Mouse (Mus musculus): ENCODE data around the gene Idh3b. TPM values are rescaled to one million over a fixed set of nuclear protein-coding genes. Genes with fewer than 3 reads are reported as not detected.

Gene Idh3b
- total RNA-seq (2022): 100 to 1,000 TPM; 294 to 326 (median 314) TPM

GRCm38 (mm10) chr2:130283854-130284654, at the start of gene Idh3b:
TSS of gene Idh3b (minus strand) at chr2:130284547.
- DNase-seq (ENCODE audit: low spot score in 2 of 2): peak; percentile 85 to 88

- no peak for DNase-seq (ENCODE audit: low spot score in 2 of 2)
Observed at GRCm38 (mm10) chr2:130329502-130329901, 45.2 kb upstream of the Idh3b start.

- DNase-seq (ENCODE audit: low spot score in 2 of 2): no peak
Observed at GRCm38 (mm10) chr2:130327057-130327456, 42.7 kb upstream of the Idh3b start.

- no peak for DNase-seq (ENCODE audit: low spot score in 2 of 2)
Observed at GRCm38 (mm10) chr2:130303014-130303413, 18.7 kb upstream of the Idh3b start.

GRCm38 (mm10) chr2:130297580-130297979, 13.2 kb upstream of the Idh3b start:
- no peak for DNase-seq (ENCODE audit: low spot score in 2 of 2)

- no peak for DNase-seq (ENCODE audit: low spot score in 2 of 2)
Observed at GRCm38 (mm10) chr2:130296134-130296745, 11.9 kb upstream of the Idh3b start.

GRCm38 (mm10) chr2:130295331-130296133, 11.2 kb upstream of the Idh3b start:
- peak in 1 of 2 experiments; percentile 29 for DNase-seq (ENCODE audit: low spot score in 2 of 2)

GRCm38 (mm10) chr2:130294936-130295277, 10.6 kb upstream of the Idh3b start, which contains the start of gene Ebf4:
TSS of gene Ebf4 (plus strand) at chr2:130295169.
- no peak for DNase-seq (ENCODE audit: low spot score in 2 of 2)

GRCm38 (mm10) chr2:130294218-130294935, 10.0 kb upstream of the Idh3b start:
- DNase-seq (ENCODE audit: low spot score in 2 of 2): peak in 1 of 2 experiments; percentile 21

- no peak for DNase-seq (ENCODE audit: low spot score in 2 of 2)
Observed at GRCm38 (mm10) chr2:130293486-130293885, 9.1 kb upstream of the Idh3b start.

- DNase-seq (ENCODE audit: low spot score in 2 of 2): no peak
Observed at GRCm38 (mm10) chr2:130293009-130293408, 8.7 kb upstream of the Idh3b start.

- peak; percentile 77 to 80 for DNase-seq (ENCODE audit: low spot score in 2 of 2)
Observed at GRCm38 (mm10) chr2:130291434-130291833, 7.1 kb upstream of the Idh3b start.

- DNase-seq (ENCODE audit: low spot score in 2 of 2): no peak
Observed at GRCm38 (mm10) chr2:130289086-130289485, 4.7 kb upstream of the Idh3b start.

GRCm38 (mm10) chr2:130280818-130281217, 3.5 kb downstream of the Idh3b start:
- DNase-seq (ENCODE audit: low spot score in 2 of 2): peak in 1 of 2 experiments; percentile 58

- peak in 1 of 2 experiments; percentile 39 for DNase-seq (ENCODE audit: low spot score in 2 of 2)
Observed at GRCm38 (mm10) chr2:130280224-130280623, 4.1 kb downstream of the Idh3b start.

- DNase-seq (ENCODE audit: low spot score in 2 of 2): no peak
Observed at GRCm38 (mm10) chr2:130279600-130280091, 4.7 kb downstream of the Idh3b start.

- DNase-seq (ENCODE audit: low spot score in 2 of 2): peak in 1 of 2 experiments; percentile 50
Observed at GRCm38 (mm10) chr2:130275649-130276048, 8.7 kb downstream of the Idh3b start.

- DNase-seq (ENCODE audit: low spot score in 2 of 2): no peak
Observed at GRCm38 (mm10) chr2:130274862-130275261, 9.5 kb downstream of the Idh3b start.

- DNase-seq (ENCODE audit: low spot score in 2 of 2): peak; percentile 99 to 100
Observed at GRCm38 (mm10) chr2:130274149-130274861, 10.0 kb downstream of the Idh3b start, which contains the start of gene Nop56. TSS of gene Nop56 (plus strand) at chr2:130274430.

GRCm38 (mm10) chr2:130273732-130274131, 10.6 kb downstream of the Idh3b start:
- DNase-seq (ENCODE audit: low spot score in 2 of 2): no peak

Data from layer of hippocampus, adult 8-10 months (tissue).